Mouse (Mus musculus) G1E (cell line): ENCODE measurements around the gene Tnfrsf4.
A peak's percentile ranks its signal among the peaks of the same experiment; 100 is the strongest.

Experiments used
- CTCF ChIP-seq: IDR thresholded peaks from 2 replicates; pipeline ENCODE4 v1.5.1; 2012; ENCODE audit warnings: low read depth, low read length, inconsistent platforms, mixed read lengths
- GATA1 ChIP-seq: IDR thresholded peaks from 2 replicates; pipeline ENCODE4 v1.6.1; 2012; ENCODE audit warnings: borderline replicate concordance, low read length, inconsistent platforms, mixed read lengths
- GATA2 ChIP-seq: IDR thresholded peaks from 2 replicates; pipeline ENCODE4 v1.6.1; 2012; ENCODE audit warnings: low read depth, low read length, inconsistent platforms, borderline replicate concordance
- POLR2AphosphoS5 ChIP-seq: IDR thresholded peaks from 2 replicates; pipeline ENCODE4 v1.6.1; 2012; ENCODE audit warnings: low read depth, low read length, inconsistent platforms; ENCODE audit not compliant: insufficient replicate concordance
- TAL1 ChIP-seq: conservative IDR thresholded peaks from 2 replicates; pipeline ENCODE4 v1.6.1; 2012; ENCODE audit warnings: low read depth, low read length, inconsistent platforms, mixed read lengths

- TF ChIP-seq CTCF (peak; percentile 38; the same call in 1 of the 2 replicates), GATA1 (no peak), POLR2AphosphoS5 (no peak), TAL1 (no peak), GATA2 (no peak)
Observed at GRCm38 (mm10) chr4:156033476-156034119, 20.0 kb downstream of the Tnfrsf4 start.
